In the genomic region with DNA sequence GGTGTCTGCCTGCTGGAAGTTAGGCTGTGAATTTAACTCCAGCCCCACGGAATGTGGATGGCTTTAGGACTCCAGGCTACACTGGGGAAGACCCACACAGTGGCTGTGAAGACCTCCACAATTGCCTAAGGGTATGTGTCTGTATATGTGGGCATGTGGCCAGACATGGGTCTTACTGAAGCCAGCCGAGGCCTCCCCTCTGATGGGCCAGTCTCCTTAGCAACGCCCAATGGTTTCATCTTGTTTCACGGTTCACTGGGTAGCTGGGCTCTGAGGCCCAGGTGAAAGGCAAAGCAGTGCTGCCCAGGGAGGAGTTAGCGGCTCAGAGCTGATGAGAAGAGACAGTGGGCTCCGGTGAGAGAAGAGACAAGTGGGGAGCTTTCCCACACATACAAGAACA, we compare ENCODE assay signal across 15 mouse cellular contexts. TPM values are rescaled to one million over a fixed set of nuclear protein-coding genes. Genes with fewer than 3 reads are reported as not detected.
DNase-seq lines count a peak whose midpoint lies in the region; ATAC-seq lines count a peak whose summit lies in the region.
"Had no signal": no experiment of that assay in that cellular context is flagged by ENCODE, and none has a peak within 500 bp of the region (broad histone marks: within the 10 kb centered on the region; RNA-seq: fewer than 3 reads in every experiment).

No protein-coding gene starts in this region.

- 26% methylated on average over 6 of the region's 6 CpGs for WGBS in embryonic facial prominence, embryonic 12.5 days
- WGBS in midbrain, embryonic 13.5 days = 11% methylated on average over 6 of the region's 6 CpGs

- DNase-seq in embryo, embryonic 10 days (ENCODE audit: low spot score) = peak; percentile 72
- DNase-seq in kidney, adult 18-20 months = peak; percentile 47
- DNase-seq in layer of hippocampus, postnatal 25 days (ENCODE audit: extremely low spot score in 1 of 2, low spot score in 1 of 2) = no peak
- DNase-seq in adrenal gland, adult (ENCODE audit: inconsistent age in 2 of 2, low spot score in 1 of 2) = no peak
- DNase-seq: cerebellum, adult 11-12 months; lung, postnatal 10 days had no signal

- ATAC-seq in embryonic facial prominence, embryonic 12.5 days (ENCODE audit: insufficient number of reproducible peaks, insufficient read depth, low FRiP score, low TSS enrichment) = 0 out of 2 replicates have a peak, but pooled peaks have one; percentile 19
- peak; percentile 43 for ATAC-seq in midbrain, embryonic 13.5 days
- ATAC-seq in granulocyte monocyte progenitor cell, adult 5-6 weeks (replicated peaks; ENCODE audit: poor library complexity, severe bottlenecking) = no peak

- H3K4me2 ChIP-seq in embryonic facial prominence, embryonic 12.5 days (replicated peaks) = no peak overlapping the region
- H3K4me2 ChIP-seq in midbrain, embryonic 13.5 days (replicated peaks) = 0 out of 2 replicates have a peak overlapping the region, but pooled peaks have one; percentile 6
- H3K4me2 ChIP-seq: heart, embryonic 15.5 days; limb, embryonic 15.5 days had no signal

- H3K4me3 ChIP-seq in embryonic facial prominence, embryonic 12.5 days = no peak overlapping the region
- H3K4me3 ChIP-seq in midbrain, embryonic 13.5 days (replicated peaks) = no peak overlapping the region
- H3K4me3 ChIP-seq: heart, embryonic 15.5 days; layer of hippocampus, adult 2 months; limb, embryonic 15.5 days had no signal

- H3K27me3 ChIP-seq in embryonic facial prominence, embryonic 12.5 days = peaks cover 17% of the 10 kb centered on the region
- H3K27me3 ChIP-seq in midbrain, embryonic 13.5 days = peaks cover 29% of the 10 kb centered on the region

- peak overlapping the region; percentile 20; the same call in 1 of the 2 replicates for H3K27ac ChIP-seq in embryonic facial prominence, embryonic 12.5 days
- H3K27ac ChIP-seq in midbrain, embryonic 13.5 days = peak overlapping the region; percentile 67
- H3K27ac ChIP-seq: heart, embryonic 15.5 days; layer of hippocampus, adult 2 months; limb, embryonic 15.5 days had no signal

- H3K36me3 ChIP-seq in embryonic facial prominence, embryonic 12.5 days = no peaks in the 10 kb centered on the region
- H3K36me3 ChIP-seq in midbrain, embryonic 13.5 days = no peaks in the 10 kb centered on the region
- H3K36me3 ChIP-seq: heart, embryonic 15.5 days; limb, embryonic 15.5 days had no signal

- no peaks in the 10 kb centered on the region for H3K9me3 ChIP-seq in embryonic facial prominence, embryonic 12.5 days
- H3K9me3 ChIP-seq in midbrain, embryonic 13.5 days = no peaks in the 10 kb centered on the region
- H3K9me3 ChIP-seq: heart, embryonic 15.5 days; limb, embryonic 15.5 days had no signal

- H3K9ac ChIP-seq in embryonic facial prominence, embryonic 12.5 days = no peak overlapping the region
- peak overlapping the region; percentile 34 for H3K9ac ChIP-seq in midbrain, embryonic 13.5 days (replicated peaks)
- H3K9ac ChIP-seq: heart, embryonic 15.5 days; limb, embryonic 15.5 days had no signal

- peaks cover 9% of the 10 kb centered on the region; the same call in 1 of the 2 replicates for H3K4me1 ChIP-seq in embryonic facial prominence, embryonic 12.5 days
- peaks cover 45% of the 10 kb centered on the region for H3K4me1 ChIP-seq in midbrain, embryonic 13.5 days (replicated peaks)

RNA-seq across cellular contexts. Expression of gene Tmem235, which starts 5.4 kb away (rescaled TPM):
- polyA plus RNA-seq in embryonic facial prominence, embryonic 12.5 days (2016; fragmentation: Nextera tagmentation; extraction: Ambion mirVana) = not detected in 2 replicates
- polyA plus RNA-seq in midbrain, embryonic 13.5 days (2015; fragmentation: Nextera tagmentation; extraction: Ambion mirVana) = not detected in 2 replicates
- total RNA-seq in layer of hippocampus, postnatal 25 days (2021) = not detected
- total RNA-seq in granulocyte monocyte progenitor cell, adult 5-6 weeks (2014; fragmentation: Nextera tagmentation) = not detected in 2 replicates
- not detected in 2 replicates for total RNA-seq in granulocyte monocyte progenitor cell, adult 5-6 weeks (2017)
- total RNA-seq: adrenal gland, adult 18-20 months; layer of hippocampus, adult 2 months had no signal
- polyA plus RNA-seq: heart, embryonic 15.5 days; limb, embryonic 15.5 days; spleen, adult 2 months; urinary bladder, adult 2 months had no signal

RNA-seq across cellular contexts. Expression of gene Tha1, which starts 7.3 kb away (rescaled TPM):
- 2.5 and 2.8 TPM in 2 replicates for polyA plus RNA-seq in embryonic facial prominence, embryonic 12.5 days (2016; fragmentation: Nextera tagmentation; extraction: Ambion mirVana)
- 2.6 and 3.0 TPM in 2 replicates for polyA plus RNA-seq in midbrain, embryonic 13.5 days (2015; fragmentation: Nextera tagmentation; extraction: Ambion mirVana)
- 1 to 10 TPM; 4.2 TPM for total RNA-seq in layer of hippocampus, postnatal 25 days (2021)
- 1.2 and 6.5 TPM in 2 replicates for total RNA-seq in granulocyte monocyte progenitor cell, adult 5-6 weeks (2014; fragmentation: Nextera tagmentation)
- total RNA-seq in granulocyte monocyte progenitor cell, adult 5-6 weeks (2017) = 0.10 and 2.9 TPM in 2 replicates

RNA-seq across cellular contexts. Expression of gene Birc5, which starts 16.9 kb away (rescaled TPM):
- polyA plus RNA-seq in embryonic facial prominence, embryonic 12.5 days (2016; fragmentation: Nextera tagmentation; extraction: Ambion mirVana) = 312 and 318 TPM in 2 replicates
- polyA plus RNA-seq in midbrain, embryonic 13.5 days (2015; fragmentation: Nextera tagmentation; extraction: Ambion mirVana) = 99.1 and 105 TPM in 2 replicates
- total RNA-seq in layer of hippocampus, postnatal 25 days (2021) = 1 to 10 TPM; 1.2 to 1.3 TPM
- 93.9 and 128 TPM in 2 replicates for total RNA-seq in granulocyte monocyte progenitor cell, adult 5-6 weeks (2014; fragmentation: Nextera tagmentation)
- total RNA-seq in granulocyte monocyte progenitor cell, adult 5-6 weeks (2017) = 200 and 221 TPM in 2 replicates

RNA-seq across cellular contexts. Expression of gene Tk1, which starts 40.1 kb away (rescaled TPM):
- polyA plus RNA-seq in embryonic facial prominence, embryonic 12.5 days (2016; fragmentation: Nextera tagmentation; extraction: Ambion mirVana) = 117 and 129 TPM in 2 replicates
- polyA plus RNA-seq in midbrain, embryonic 13.5 days (2015; fragmentation: Nextera tagmentation; extraction: Ambion mirVana) = 34.5 and 36.2 TPM in 2 replicates
- total RNA-seq in layer of hippocampus, postnatal 25 days (2021) = 1 to 10 TPM; 1.1 TPM
- total RNA-seq in granulocyte monocyte progenitor cell, adult 5-6 weeks (2014; fragmentation: Nextera tagmentation) = 198 and 208 TPM in 2 replicates
- 90.8 and 105 TPM in 2 replicates for total RNA-seq in granulocyte monocyte progenitor cell, adult 5-6 weeks (2017)

RNA-seq across cellular contexts. Expression of gene Afmid, which starts 40.3 kb away (rescaled TPM):
- 4.3 and 4.9 TPM in 2 replicates for polyA plus RNA-seq in embryonic facial prominence, embryonic 12.5 days (2016; fragmentation: Nextera tagmentation; extraction: Ambion mirVana)
- 4.1 and 4.3 TPM in 2 replicates for polyA plus RNA-seq in midbrain, embryonic 13.5 days (2015; fragmentation: Nextera tagmentation; extraction: Ambion mirVana)
- 1 to 10 TPM; 4.6 to 5.4 TPM for total RNA-seq in layer of hippocampus, postnatal 25 days (2021)
- total RNA-seq in granulocyte monocyte progenitor cell, adult 5-6 weeks (2014; fragmentation: Nextera tagmentation) = 7.5 and 9.0 TPM in 2 replicates
- total RNA-seq in granulocyte monocyte progenitor cell, adult 5-6 weeks (2017) = 1.4 and 1.9 TPM in 2 replicates

Comparison
In these comparisons a context has a peak if more than half of its experiments do, and no peak if none do; other contexts are left out.
1. DNase-seq: peak in embryo, embryonic 10 days (single experiment) and kidney, adult 18-20 months (single experiment); none in layer of hippocampus, postnatal 25 days (0 of 2) and adrenal gland, adult (0 of 2).
2. RNA of gene Birc5, which starts 16.9 kb away (total RNA-seq): 93.9 to 221 TPM in granulocyte monocyte progenitor cell, adult 5-6 weeks; 1.2 to 1.3 TPM in layer of hippocampus, postnatal 25 days; every median in the first group is over 10 times any median in the second.